8 mouse cellular contexts compared by ENCODE assay signal in the genomic region with DNA sequence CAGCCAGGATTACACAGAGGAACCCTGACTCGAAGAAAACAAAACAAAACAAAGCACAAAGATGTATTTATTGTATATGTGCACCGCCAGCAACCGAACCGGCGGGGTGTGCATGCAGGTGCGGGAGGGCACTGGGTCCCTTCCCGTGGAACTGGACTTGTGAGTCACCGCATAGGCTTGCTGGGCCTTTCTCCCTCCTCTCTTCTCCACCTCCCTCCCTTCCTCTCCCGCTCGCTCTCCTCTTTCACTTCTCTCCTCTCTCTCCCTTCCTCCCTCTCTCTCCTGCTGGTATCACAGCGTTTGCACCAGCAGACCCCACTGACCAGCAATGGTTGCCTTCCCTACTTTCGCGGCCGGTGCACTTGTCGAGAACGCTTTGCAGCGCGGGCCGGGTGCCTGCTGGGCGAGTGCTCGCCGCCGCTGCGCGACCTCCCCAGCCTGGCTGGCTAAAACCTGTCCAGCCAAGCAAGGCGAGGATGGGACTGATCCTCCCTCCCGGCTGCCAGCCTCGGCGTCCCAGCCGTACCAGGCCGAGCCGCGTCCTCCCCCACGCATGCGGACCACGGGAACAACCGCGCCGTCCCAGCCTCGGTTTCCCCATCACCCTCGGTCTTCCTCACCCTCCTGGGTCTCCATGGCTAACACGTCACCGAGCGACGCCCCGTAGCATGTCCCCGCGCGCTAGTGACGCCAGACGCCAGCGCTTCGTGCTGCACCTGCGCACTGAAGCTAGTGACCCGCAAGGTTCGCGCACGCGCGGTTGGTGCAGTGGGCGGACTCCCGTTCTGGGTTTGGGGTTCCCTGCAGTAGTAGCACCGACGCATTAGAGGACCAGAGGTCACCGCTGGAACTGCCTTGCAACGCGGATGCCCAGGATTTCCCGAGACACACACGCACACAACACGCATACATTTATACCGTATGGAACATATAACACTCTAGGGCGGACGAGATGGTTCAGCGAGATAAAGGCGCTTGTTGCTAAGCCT. TPM values are rescaled to one million over a fixed set of nuclear protein-coding genes. Genes with fewer than 3 reads are reported as not detected.
DNase-seq lines count a peak whose midpoint lies in the region; ATAC-seq and TF ChIP-seq lines count a peak whose summit lies in the region.

Gene Mthfsd (minus strand): TSS at position 725 of the 989 bp plus-strand sequence.

- H3K4me3 ChIP-seq in embryonic facial prominence, embryonic 14.5 days (ENCODE audit: low read depth, low read length): peak within 1 kb of the TSS; percentile 60
- H3K4me3 ChIP-seq in heart, adult 2 months: peak within 1 kb of the TSS; percentile 97
- H3K4me3 ChIP-seq in limb, embryonic 13.5 days: peak within 1 kb of the TSS; percentile 94
- H3K4me3 ChIP-seq in midbrain, embryonic 16.5 days (ENCODE audit: low read depth, low read length): peak within 1 kb of the TSS; percentile 63

- peak; percentile 29 for TF ChIP-seq CTCF in heart, adult 2 months (IDR thresholded peaks at IDR 0.05)

- no peaks in the 10 kb centered on the region for H3K9me3 ChIP-seq in embryonic facial prominence, embryonic 14.5 days (ENCODE audit: control insufficient read depth, low read length)
- no peaks in the 10 kb centered on the region for H3K9me3 ChIP-seq in limb, embryonic 13.5 days
- no peaks in the 10 kb centered on the region for H3K9me3 ChIP-seq in midbrain, embryonic 16.5 days (replicated peaks; ENCODE audit: control insufficient read depth, low read length, poor library complexity, severe bottlenecking)

- peaks cover 4% of the 10 kb centered on the region for H3K27me3 ChIP-seq in embryonic facial prominence, embryonic 14.5 days (replicated peaks; ENCODE audit: control insufficient read depth, insufficient read depth, low read length)
- no peaks in the 10 kb centered on the region for H3K27me3 ChIP-seq in heart, adult 2 months (ENCODE audit: control insufficient read depth, insufficient read depth, low read length)
- H3K27me3 ChIP-seq in limb, embryonic 13.5 days: peaks cover 14% of the 10 kb centered on the region
- peaks cover 12% of the 10 kb centered on the region for H3K27me3 ChIP-seq in midbrain, embryonic 16.5 days (ENCODE audit: control insufficient read depth, insufficient read depth, low read depth, low read length)

- ATAC-seq in embryonic facial prominence, embryonic 14.5 days (ENCODE audit: low read depth): peak; percentile 94
- ATAC-seq in limb, embryonic 13.5 days (ENCODE audit: low FRiP score, low read depth): peak; percentile 93
- peak; percentile 94 for ATAC-seq in midbrain, embryonic 16.5 days

- peak within 1 kb of the TSS; percentile 68 for H3K4me2 ChIP-seq in embryonic facial prominence, embryonic 14.5 days (ENCODE audit: low read depth, low read length)
- peak within 1 kb of the TSS; percentile 79 for H3K4me2 ChIP-seq in limb, embryonic 13.5 days (replicated peaks)
- peak within 1 kb of the TSS; percentile 78 for H3K4me2 ChIP-seq in midbrain, embryonic 16.5 days (ENCODE audit: low read length)

- H3K4me1 ChIP-seq in embryonic facial prominence, embryonic 14.5 days (ENCODE audit: control insufficient read depth, insufficient read depth, low read length): 0 out of 2 replicates have a peak, but pooled peaks cover 4% of the 10 kb centered on the region
- H3K4me1 ChIP-seq in heart, adult 2 months (ENCODE audit: control insufficient read depth, insufficient read depth, low read length): no peaks in the 10 kb centered on the region
- H3K4me1 ChIP-seq in limb, embryonic 13.5 days: peaks cover 15% of the 10 kb centered on the region
- H3K4me1 ChIP-seq in midbrain, embryonic 16.5 days (ENCODE audit: control insufficient read depth, insufficient read depth, low read length): peaks cover 12% of the 10 kb centered on the region

- H3K27ac ChIP-seq in embryonic facial prominence, embryonic 14.5 days (replicated peaks; ENCODE audit: low read depth, low read length): peak within 1 kb of the TSS; percentile 59; the same call in 1 of the 2 replicates
- H3K27ac ChIP-seq in heart, adult 2 months: peak within 1 kb of the TSS; percentile 86
- peak within 1 kb of the TSS; percentile 61 for H3K27ac ChIP-seq in limb, embryonic 13.5 days
- peak within 1 kb of the TSS; percentile 69 for H3K27ac ChIP-seq in midbrain, embryonic 16.5 days (ENCODE audit: low read length)

- no peaks in the 10 kb centered on the region for H3K79me2 ChIP-seq in heart, adult 2 months (replicated peaks; ENCODE audit: control insufficient read depth, insufficient read depth, low read length)

- TF ChIP-seq POLR2A in heart, adult 2 months (IDR thresholded peaks at IDR 0.05; ENCODE audit: insufficient read depth, low read depth, low read length): peak; percentile 99

- intact Hi-C loops in heart, adult 2 months (cut with DNase I): no loop called here

- H3K9ac ChIP-seq in embryonic facial prominence, embryonic 14.5 days (ENCODE audit: low read depth, low read length): peak within 1 kb of the TSS; percentile 75
- H3K9ac ChIP-seq in heart, adult 2 months (ENCODE audit: low read depth, low read length): peak within 1 kb of the TSS; percentile 88
- H3K9ac ChIP-seq in limb, embryonic 13.5 days: peak within 1 kb of the TSS; percentile 89
- peak within 1 kb of the TSS; percentile 84 for H3K9ac ChIP-seq in midbrain, embryonic 16.5 days (ENCODE audit: low read depth, low read length)

- peak; percentile 43; the same call in 1 of the 2 replicates for TF ChIP-seq EP300 in heart, adult 2 months (IDR thresholded peaks at IDR 0.05; ENCODE audit: insufficient read depth, low read depth, low read length)

- peaks cover 24% of the 10 kb centered on the region for H3K36me3 ChIP-seq in embryonic facial prominence, embryonic 14.5 days (ENCODE audit: control insufficient read depth, insufficient read depth, low read length)
- no peaks in the 10 kb centered on the region for H3K36me3 ChIP-seq in heart, adult 2 months (ENCODE audit: control insufficient read depth, insufficient read depth, low read length)
- H3K36me3 ChIP-seq in limb, embryonic 13.5 days: peaks cover 33% of the 10 kb centered on the region
- no peaks in the 10 kb centered on the region for H3K36me3 ChIP-seq in midbrain, embryonic 16.5 days (ENCODE audit: control insufficient read depth, insufficient read depth, low read length)

- peak; percentile 90 for DNase-seq in 3T3-L1 (ENCODE audit: low read depth, low spot score)
- DNase-seq in adrenal gland, postnatal 4 days (ENCODE audit: low spot score in 2 of 2): peak; percentile 96 to 99
- DNase-seq in embryonic facial prominence, embryonic 14.5 days (ENCODE audit: low spot score): peak; percentile 99
- DNase-seq in heart, adult 2 months: peak; percentile 99
- peak; percentile 97 to 99 for DNase-seq in kidney, adult 8-10 months
- peak; percentile 89 to 98 for DNase-seq in spleen, postnatal 10 days (ENCODE audit: low spot score in 2 of 2)

- WGBS in embryonic facial prominence, embryonic 14.5 days: 1% methylated on average over 52 of the region's 75 CpGs
- WGBS in heart, adult 2 months: 1% methylated on average over 75 of the region's 75 CpGs
- 1% methylated on average over 75 of the region's 75 CpGs for WGBS in limb, embryonic 13.5 days
- WGBS in midbrain, embryonic 16.5 days: 1% methylated on average over 75 of the region's 75 CpGs

RNA-seq across cellular contexts. Expression of gene Mthfsd, which starts in this region (rescaled TPM):
- 10 to 100 TPM; 39.2 to 42.7 TPM for total RNA-seq in adrenal gland, postnatal 4 days (2021)
- 46.1 and 56.7 TPM in 2 replicates for polyA plus RNA-seq in embryonic facial prominence, embryonic 14.5 days (2014; fragmentation: Nextera tagmentation; extraction: Ambion mirVana)
- 10 to 100 TPM; 12.8 to 13.5 TPM for total RNA-seq in heart, adult 2 months (2021)
- 26.4 and 27.7 TPM in 2 replicates for polyA plus RNA-seq in heart, adult 2 months (2012; rRNA removed)
- polyA plus RNA-seq in limb, embryonic 13.5 days (2015; fragmentation: Nextera tagmentation; extraction: Ambion mirVana): 65.4 and 76.9 TPM in 2 replicates
- polyA plus RNA-seq in midbrain, embryonic 16.5 days (2015; fragmentation: Nextera tagmentation; extraction: Ambion mirVana): 52.3 and 53.0 TPM in 2 replicates

Comparison
In these comparisons a context has a peak if more than half of its experiments do, and no peak if none do; other contexts are left out.
1. Peak in every context shown above with its lines: DNase-seq, ATAC-seq, H3K4me3 ChIP-seq and H3K27ac ChIP-seq.